Mouse (Mus musculus) testis, postnatal 14 days (tissue): ENCODE data around the gene D7Ertd443e.

Experiments used
- DNase-seq: peaks from one replicate; pipeline ENCODE4 v3.0.0; 2021; ENCODE audit warnings: low spot score

Gene D7Ertd443e

GRCm38 (mm10) chr7:134227101-134227500 is 158.4 kb downstream of the D7Ertd443e start:
- DNase-seq, result no peak

GRCm38 (mm10) chr7:134226231-134226630 is 159.2 kb downstream of the D7Ertd443e start:
- no peak for DNase-seq

DNA sequence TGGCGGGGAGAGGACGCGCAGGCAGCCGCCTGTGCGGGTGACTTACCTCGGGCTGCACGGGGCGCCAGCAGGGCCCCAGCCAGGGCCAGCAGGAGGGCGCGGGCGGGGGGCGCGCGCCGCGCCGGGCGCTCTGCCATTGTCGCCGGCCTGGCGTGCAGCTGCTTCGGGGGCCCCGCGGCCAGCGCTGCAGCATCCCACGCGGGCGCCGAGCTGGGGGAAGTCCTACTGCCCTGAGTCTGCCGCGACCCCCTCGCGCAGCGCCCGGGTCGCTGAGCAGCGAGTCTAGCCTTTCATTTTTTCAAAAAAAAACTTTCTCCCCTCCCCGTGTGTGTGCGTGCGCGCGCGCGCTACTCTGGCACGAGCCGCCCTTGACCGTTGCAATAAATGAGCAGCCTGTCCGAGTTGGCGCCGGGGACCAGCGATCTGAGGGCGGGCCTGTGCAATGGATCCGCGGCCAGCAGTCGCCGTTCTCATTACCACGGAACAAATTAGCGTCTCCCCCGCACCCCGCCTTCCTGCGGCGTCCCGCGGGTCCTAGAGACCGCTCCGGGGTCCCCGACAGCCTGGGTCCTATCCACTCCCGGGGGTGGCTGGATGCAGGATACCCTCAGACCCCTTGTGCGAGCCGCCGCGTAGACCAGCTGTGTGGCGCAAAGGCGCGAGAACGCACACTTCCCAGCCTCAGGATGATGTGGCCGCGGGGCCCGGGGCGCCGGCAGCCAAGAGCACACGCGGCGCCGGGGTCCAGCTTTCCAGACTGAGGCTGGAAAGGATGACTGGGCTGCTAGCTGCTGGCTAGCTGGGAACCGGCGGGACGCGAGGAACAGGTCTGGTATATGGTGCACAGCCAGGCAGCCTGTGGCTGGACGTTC is 160.5 kb downstream of the D7Ertd443e start:
- DNase-seq, result peak; percentile 51

DNA sequence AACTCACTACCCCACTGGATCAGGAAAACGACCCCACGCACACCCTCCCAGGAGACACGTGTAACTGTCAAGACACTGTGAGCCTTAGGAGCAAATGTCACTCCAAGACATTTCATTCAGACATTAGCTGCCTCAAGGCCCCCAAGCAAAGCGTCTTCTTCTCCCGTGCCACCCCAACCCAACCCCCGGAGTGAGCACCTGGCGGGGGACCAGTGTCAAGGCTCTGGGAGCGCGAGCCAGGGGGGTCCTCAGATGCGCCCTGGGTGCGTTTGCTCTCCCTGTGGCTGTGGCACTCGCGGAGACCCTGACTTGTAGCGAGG is 161.1 kb downstream of the D7Ertd443e start:
- DNase-seq, result no peak

DNA sequence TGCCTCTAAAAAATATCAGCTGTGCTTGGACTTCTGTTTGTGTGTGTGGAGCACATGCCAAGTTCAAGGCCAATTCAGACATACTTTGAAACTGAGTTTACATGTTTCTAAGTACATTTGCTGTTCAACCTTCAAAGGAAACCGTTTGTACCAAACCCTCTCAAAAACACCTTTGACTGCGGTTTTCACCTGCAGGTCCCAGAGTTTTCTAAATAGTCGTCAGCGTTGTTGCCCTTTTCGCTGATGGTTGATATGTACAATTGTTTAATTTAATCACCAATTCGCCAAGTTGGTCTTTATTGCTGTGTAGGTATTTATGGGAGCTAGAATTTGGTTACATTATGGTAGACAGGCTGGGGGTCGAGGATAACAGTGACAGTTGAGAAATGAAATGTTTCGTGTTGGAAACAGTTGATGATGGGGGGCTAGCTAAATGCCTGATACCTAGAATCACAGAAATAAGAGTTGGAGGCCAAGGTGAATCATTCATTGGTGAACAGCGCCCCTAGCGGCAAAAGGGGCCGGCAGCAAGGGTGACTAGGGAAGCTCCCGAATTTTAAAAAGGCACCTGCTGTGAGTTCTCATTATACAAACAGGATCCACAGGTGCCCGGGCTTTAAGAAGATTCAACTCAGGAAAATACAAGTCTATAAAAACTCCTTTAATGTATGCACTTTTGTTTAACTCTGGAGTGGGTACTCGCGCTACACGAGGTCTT is 161.9 kb downstream of the D7Ertd443e start:
- peak; percentile 73 for DNase-seq
